Mouse (Mus musculus): ENCODE results near the gene Ntpcr. TPM values are rescaled to one million over a fixed set of nuclear protein-coding genes. Genes with fewer than 3 reads are reported as not detected.

Ntpcr gene
- total RNA-seq, 1 experiment = 21.5 TPM

- Histone ChIP-seq H3K9ac (ENCODE audit: insufficient read depth, low read depth, low read length, poor library complexity, severe bottlenecking) (no peak overlapping the region), H3K36me3 (ENCODE audit: control insufficient read depth, insufficient read depth, low read length, poor library complexity, severe bottlenecking) (no peaks in the 10 kb centered on the region), H3K9me3 (ENCODE audit: control insufficient read depth, insufficient read depth, low read depth, low read length) (no peaks in the 10 kb centered on the region), H3K4me1 (ENCODE audit: control insufficient read depth in 2 of 2, insufficient read depth in 2 of 2, low read length in 2 of 2, poor library complexity in 1 of 2) (peaks cover 0 to 8% of the 10 kb centered on the region in 2 experiments; a peak in 1 of 4 replicates), H3K27ac (ENCODE audit: insufficient read depth, low read depth, low read length, poor library complexity, severe bottlenecking) (no peak overlapping the region), H3K4me3 (ENCODE audit: insufficient read depth in 1 of 2, low read depth in 1 of 2, low read length in 2 of 2, poor library complexity in 1 of 2, severe bottlenecking in 1 of 2) (no peak overlapping the region)
- TF ChIP-seq MAFK (IDR thresholded peaks at IDR 0.05; ENCODE audit: insufficient read depth, low read depth, low read length) (no peak), HCFC1 (IDR thresholded peaks at IDR 0.05; ENCODE audit: borderline replicate concordance, insufficient read depth, low read length) (no peak), ZC3H11A (IDR thresholded peaks at IDR 0.05; ENCODE audit: borderline replicate concordance, low read depth, low read length) (no peak), ZNF384 (IDR thresholded peaks at IDR 0.05; ENCODE audit: low read depth, low read length) (no peak), CHD2 (IDR thresholded peaks at IDR 0.05; ENCODE audit: low read depth, low read length) (no peak)
- in situ Hi-C loops (cut with MboI; ENCODE audit: low sequenced_read_pairs in 2 of 2, unreplicated experiment in 2 of 2) = no loop called here
- DNase-seq (ENCODE audit: low read depth, low spot score) = no peak
Measured at GRCm38 (mm10) chr8:125755896-125756295, 26.1 kb downstream of the Ntpcr start.

GRCm38 (mm10) chr8:125756391-125757105 is 26.8 kb downstream of the Ntpcr start:
- H3K9me3 ChIP-seq (ENCODE audit: control insufficient read depth, insufficient read depth, low read depth, low read length) = no peaks in the 10 kb centered on the region
- no peak overlapping the region for H3K4me3 ChIP-seq (ENCODE audit: insufficient read depth in 1 of 2, low read depth in 1 of 2, low read length in 2 of 2, poor library complexity in 1 of 2, severe bottlenecking in 1 of 2)
- DNase-seq (ENCODE audit: low read depth, low spot score) = no peak
- in situ Hi-C loops (cut with MboI; ENCODE audit: low sequenced_read_pairs in 2 of 2, unreplicated experiment in 2 of 2) = no loop called here
- no peak overlapping the region for H3K9ac ChIP-seq (ENCODE audit: insufficient read depth, low read depth, low read length, poor library complexity, severe bottlenecking)
- peaks cover 0 to 11% of the 10 kb centered on the region in 2 experiments; a peak in 1 of 4 replicates for H3K4me1 ChIP-seq (ENCODE audit: control insufficient read depth in 2 of 2, insufficient read depth in 2 of 2, low read length in 2 of 2, poor library complexity in 1 of 2)
- no peak overlapping the region for H3K27ac ChIP-seq (ENCODE audit: insufficient read depth, low read depth, low read length, poor library complexity, severe bottlenecking)
- no peaks in the 10 kb centered on the region for H3K36me3 ChIP-seq (ENCODE audit: control insufficient read depth, insufficient read depth, low read length, poor library complexity, severe bottlenecking)
- no peak for TF ChIP-seq HCFC1 (IDR thresholded peaks at IDR 0.05; ENCODE audit: borderline replicate concordance, insufficient read depth, low read length)
- TF ChIP-seq ZC3H11A (IDR thresholded peaks at IDR 0.05; ENCODE audit: borderline replicate concordance, low read depth, low read length) = no peak
- TF ChIP-seq CHD2 (IDR thresholded peaks at IDR 0.05; ENCODE audit: low read depth, low read length) = no peak
- TF ChIP-seq MAFK (IDR thresholded peaks at IDR 0.05; ENCODE audit: insufficient read depth, low read depth, low read length) = no peak
- TF ChIP-seq ZNF384 (IDR thresholded peaks at IDR 0.05; ENCODE audit: low read depth, low read length) = no peak

- no peak for DNase-seq (ENCODE audit: low read depth, low spot score)
- TF ChIP-seq MAFK (IDR thresholded peaks at IDR 0.05; ENCODE audit: insufficient read depth, low read depth, low read length) = no peak
- no peak for TF ChIP-seq ZNF384 (IDR thresholded peaks at IDR 0.05; ENCODE audit: low read depth, low read length)
- no peak for TF ChIP-seq ZC3H11A (IDR thresholded peaks at IDR 0.05; ENCODE audit: borderline replicate concordance, low read depth, low read length)
- no peak for TF ChIP-seq HCFC1 (IDR thresholded peaks at IDR 0.05; ENCODE audit: borderline replicate concordance, insufficient read depth, low read length)
- no peak for TF ChIP-seq CHD2 (IDR thresholded peaks at IDR 0.05; ENCODE audit: low read depth, low read length)
- Histone ChIP-seq H3K9me3 (ENCODE audit: control insufficient read depth, insufficient read depth, low read depth, low read length) (no peaks in the 10 kb centered on the region), H3K36me3 (ENCODE audit: control insufficient read depth, insufficient read depth, low read length, poor library complexity, severe bottlenecking) (no peaks in the 10 kb centered on the region), H3K27ac (ENCODE audit: insufficient read depth, low read depth, low read length, poor library complexity, severe bottlenecking) (no peak overlapping the region), H3K9ac (ENCODE audit: insufficient read depth, low read depth, low read length, poor library complexity, severe bottlenecking) (no peak overlapping the region), H3K4me1 (ENCODE audit: control insufficient read depth in 2 of 2, insufficient read depth in 2 of 2, low read length in 2 of 2, poor library complexity in 1 of 2) (peaks cover 0 to 11% of the 10 kb centered on the region in 2 experiments; a peak in 1 of 4 replicates), H3K4me3 (ENCODE audit: insufficient read depth in 1 of 2, low read depth in 1 of 2, low read length in 2 of 2, poor library complexity in 1 of 2, severe bottlenecking in 1 of 2) (no peak overlapping the region)
- in situ Hi-C loops (cut with MboI; ENCODE audit: low sequenced_read_pairs in 2 of 2, unreplicated experiment in 2 of 2) = no loop called here
Measured at GRCm38 (mm10) chr8:125757106-125757496, 27.3 kb downstream of the Ntpcr start.

GRCm38 (mm10) chr8:125759022-125759421 is 29.3 kb downstream of the Ntpcr start:
- no peak for DNase-seq (ENCODE audit: low read depth, low spot score)
- TF ChIP-seq MAFK (IDR thresholded peaks at IDR 0.05; ENCODE audit: insufficient read depth, low read depth, low read length) (no peak), CHD2 (IDR thresholded peaks at IDR 0.05; ENCODE audit: low read depth, low read length) (no peak), ZC3H11A (IDR thresholded peaks at IDR 0.05; ENCODE audit: borderline replicate concordance, low read depth, low read length) (no peak), ZNF384 (IDR thresholded peaks at IDR 0.05; ENCODE audit: low read depth, low read length) (no peak), HCFC1 (IDR thresholded peaks at IDR 0.05; ENCODE audit: borderline replicate concordance, insufficient read depth, low read length) (no peak)
- Histone ChIP-seq H3K9ac (ENCODE audit: insufficient read depth, low read depth, low read length, poor library complexity, severe bottlenecking) (no peak overlapping the region), H3K4me1 (ENCODE audit: control insufficient read depth in 2 of 2, insufficient read depth in 2 of 2, low read length in 2 of 2, poor library complexity in 1 of 2) (peaks cover 0 to 11% of the 10 kb centered on the region in 2 experiments; a peak in 1 of 4 replicates), H3K4me3 (ENCODE audit: insufficient read depth in 1 of 2, low read depth in 1 of 2, low read length in 2 of 2, poor library complexity in 1 of 2, severe bottlenecking in 1 of 2) (no peak overlapping the region), H3K9me3 (ENCODE audit: control insufficient read depth, insufficient read depth, low read depth, low read length) (no peaks in the 10 kb centered on the region), H3K36me3 (ENCODE audit: control insufficient read depth, insufficient read depth, low read length, poor library complexity, severe bottlenecking) (no peaks in the 10 kb centered on the region), H3K27ac (ENCODE audit: insufficient read depth, low read depth, low read length, poor library complexity, severe bottlenecking) (no peak overlapping the region)
- in situ Hi-C loops (cut with MboI; ENCODE audit: low sequenced_read_pairs in 2 of 2, unreplicated experiment in 2 of 2) = no loop called here
